Mouse (Mus musculus) midbrain, embryonic 15.5 days (tissue): ENCODE data around the gene Ccl28. TPM values are rescaled to one million over a fixed set of nuclear protein-coding genes. Genes with fewer than 3 reads are reported as not detected.
"Not testable (repeated sequence)": the region's sequence is repeated elsewhere in the genome, so short reads cannot be mapped to it uniquely, and the experiment has no call there.

Source experiments
- ATAC-seq: fragments of 200-750 bp; cut with Nextera tagmentation; replicated peaks from 2 replicates; pipeline ENCODE4 v1.8.0; 2017; ENCODE audit warnings: moderate TSS enrichment
- H3K27ac ChIP-seq: fragments of 300-500 bp; sonication (generic); 2 replicates; pipeline ENCODE4 v1.5.1; 2015; ENCODE audit warnings: mild to moderate bottlenecking, inconsistent platforms
- H3K27me3 ChIP-seq: fragments of 300-500 bp; sonication (generic); replicated peaks from 2 replicates; pipeline ENCODE4 v1.6.1; 2015; ENCODE audit warnings: inconsistent platforms
- H3K36me3 ChIP-seq: fragments of 300-500 bp; sonication (generic); replicated peaks from 2 replicates; pipeline ENCODE4 v1.6.1; 2015; ENCODE audit warnings: inconsistent platforms
- H3K4me1 ChIP-seq: fragments of 300-500 bp; sonication (generic); 2 replicates; pipeline ENCODE4 v1.6.1; 2015; ENCODE audit warnings: inconsistent platforms
- H3K4me2 ChIP-seq: fragments of 300-500 bp; sonication (generic); 2 replicates; pipeline ENCODE4 v1.6.1; 2015; ENCODE audit warnings: inconsistent platforms, mild to moderate bottlenecking, moderate library complexity
- H3K4me3 ChIP-seq: fragments of 300-500 bp; sonication (generic); 2 replicates; pipeline ENCODE4 v1.5.1; 2015; ENCODE audit warnings: mild to moderate bottlenecking, inconsistent platforms
- H3K9ac ChIP-seq: fragments of 300-500 bp; sonication (generic); 2 replicates; pipeline ENCODE4 v1.6.1; 2015; ENCODE audit warnings: mild to moderate bottlenecking, inconsistent platforms
- H3K9me3 ChIP-seq: fragments of 300-500 bp; sonication (generic); 2 replicates; pipeline ENCODE4 v1.6.1; 2016; ENCODE audit warnings: inconsistent platforms
- WGBS: fragments of 180-500 bp; shearing (Covaris S2); methylation state at CpG from one replicate; pipeline ENCODE4 v1.1.7; 2015; ENCODE audit warnings: mixed read lengths; 5-methylcytosine and 5-hydroxymethylcytosine counted together
- polyA plus RNA-seq: library from polyadenylated mRNA; unstranded; fragments of >200 nt; fragmentation: Nextera tagmentation; extraction: Ambion mirVana; gene quantifications from 2 replicates; pipeline ENCODE4 v1.2.1, GENCODE M21; 2015

The Ccl28 gene
- polyA plus RNA-seq, 1 experiment from 2014 or later: 0.37 TPM

GRCm38 (mm10) chr13:119654734-119655133, 31.1 kb downstream of the Ccl28 start:
- WGBS: 87% methylated on average over 2 of the region's 2 CpGs
- Histone ChIP-seq H3K9ac (no peak overlapping the region), H3K4me2 (no peak overlapping the region), H3K4me3 (no peak overlapping the region), H3K9me3 (no peaks in the 10 kb centered on the region), H3K27ac (no peak overlapping the region), H3K36me3 (no peaks in the 10 kb centered on the region), H3K27me3 (no peaks in the 10 kb centered on the region), H3K4me1 (no peaks in the 10 kb centered on the region)
- ATAC-seq: no peak

- Histone ChIP-seq H3K9me3 (no peaks in the 10 kb centered on the region), H3K27ac (no peak overlapping the region), H3K36me3 (no peaks in the 10 kb centered on the region), H3K9ac (no peak overlapping the region), H3K4me3 (no peak overlapping the region), H3K4me2 (no peak overlapping the region), H3K4me1 (no peaks in the 10 kb centered on the region), H3K27me3 (no peaks in the 10 kb centered on the region)
- ATAC-seq: no peak
- WGBS: 79% methylated on average over 2 of the region's 2 CpGs
Measured at GRCm38 (mm10) chr13:119656246-119656645, 32.6 kb downstream of the Ccl28 start.

- 86% methylated on average over 6 of the region's 6 CpGs for WGBS
- Histone ChIP-seq H3K4me1 (no peaks in the 10 kb centered on the region), H3K9me3 (no peaks in the 10 kb centered on the region), H3K4me3 (no peak overlapping the region), H3K27ac (no peak overlapping the region), H3K36me3 (no peaks in the 10 kb centered on the region), H3K9ac (no peak overlapping the region), H3K27me3 (no peaks in the 10 kb centered on the region), H3K4me2 (no peak overlapping the region)
- no peak for ATAC-seq
Measured at GRCm38 (mm10) chr13:119656846-119657416, 33.3 kb downstream of the Ccl28 start.

- H3K27me3 ChIP-seq, H3K4me3 ChIP-seq, H3K4me1 ChIP-seq, H3K27ac ChIP-seq, H3K9ac ChIP-seq, H3K4me2 ChIP-seq, H3K9me3 ChIP-seq, H3K36me3 ChIP-seq: not testable (repeated sequence)
- WGBS: 34% methylated on average over 7 of the region's 9 CpGs
- peak; percentile 33; the same call in 1 of the 2 replicates for ATAC-seq
Measured at GRCm38 (mm10) chr13:119661420-119661819, 37.8 kb downstream of the Ccl28 start.

- Histone ChIP-seq H3K9ac (no peak overlapping the region), H3K4me1 (no peaks in the 10 kb centered on the region), H3K4me2 (no peak overlapping the region), H3K27me3 (no peaks in the 10 kb centered on the region), H3K36me3 (no peaks in the 10 kb centered on the region), H3K9me3 (no peaks in the 10 kb centered on the region), H3K4me3 (no peak overlapping the region), H3K27ac (no peak overlapping the region)
- no peak for ATAC-seq
- WGBS: 94% methylated on average over 8 of the region's 8 CpGs
Measured at GRCm38 (mm10) chr13:119678794-119679193, 55.2 kb downstream of the Ccl28 start.

- H3K4me2 ChIP-seq: no peak overlapping the region
Measured at GRCm38 (mm10) chr13:119679721-119680120, 56.1 kb downstream of the Ccl28 start.

GRCm38 (mm10) chr13:119681161-119681560, 57.5 kb downstream of the Ccl28 start:
- H3K4me1 ChIP-seq: no peaks in the 10 kb centered on the region
- H3K36me3 ChIP-seq: no peaks in the 10 kb centered on the region
- no peaks in the 10 kb centered on the region for H3K9me3 ChIP-seq
- H3K27me3 ChIP-seq: no peaks in the 10 kb centered on the region
- no peak overlapping the region for H3K9ac ChIP-seq
- no peak overlapping the region for H3K4me2 ChIP-seq
- no peak overlapping the region for H3K27ac ChIP-seq
- 67% methylated on average over 3 of the region's 3 CpGs for WGBS
- no peak overlapping the region for H3K4me3 ChIP-seq
- no peak for ATAC-seq

More at GRCm38 (mm10) chr13:119679721-119680120, 56.1 kb downstream of the Ccl28 start:
- Histone ChIP-seq H3K36me3 (no peaks in the 10 kb centered on the region), H3K27me3 (no peaks in the 10 kb centered on the region), H3K4me1 (no peaks in the 10 kb centered on the region), H3K9me3 (no peaks in the 10 kb centered on the region), H3K4me3 (no peak overlapping the region), H3K27ac (no peak overlapping the region), H3K9ac (no peak overlapping the region)
- ATAC-seq: no peak
- 85% methylated on average over 2 of the region's 2 CpGs for WGBS

GRCm38 (mm10) chr13:119684416-119685177, 61.0 kb downstream of the Ccl28 start:
- Histone ChIP-seq H3K4me3 (no peak overlapping the region), H3K36me3 (no peaks in the 10 kb centered on the region), H3K27me3 (no peaks in the 10 kb centered on the region), H3K4me1 (peaks cover 14% of the 10 kb centered on the region), H3K27ac (no peak overlapping the region), H3K9ac (no peak overlapping the region), H3K4me2 (no peak overlapping the region), H3K9me3 (no peaks in the 10 kb centered on the region)
- 89% methylated on average over 11 of the region's 11 CpGs for WGBS
- no peak for ATAC-seq

GRCm38 (mm10) chr13:119689709-119690038, 66.1 kb downstream of the Ccl28 start:
- Histone ChIP-seq H3K4me3 (peak overlapping the region; percentile 83), H3K9me3 (no peaks in the 10 kb centered on the region), H3K36me3 (no peaks in the 10 kb centered on the region), H3K9ac (no peak overlapping the region), H3K4me1 (peaks cover 40% of the 10 kb centered on the region), H3K27me3 (no peaks in the 10 kb centered on the region), H3K4me2 (peak overlapping the region; percentile 45), H3K27ac (peak overlapping the region; percentile 90)
- 3% methylated on average over 5 of the region's 5 CpGs for WGBS
- no peak for ATAC-seq

- Histone ChIP-seq H3K9ac (peak within 1 kb of the TSS; percentile 97), H3K27ac (peak within 1 kb of the TSS; percentile 99), H3K9me3 (no peaks in the 10 kb centered on the region), H3K4me2 (peak within 1 kb of the TSS; percentile 60), H3K4me1 (peaks cover 44% of the 10 kb centered on the region), H3K27me3 (no peaks in the 10 kb centered on the region), H3K36me3 (no peaks in the 10 kb centered on the region), H3K4me3 (peak within 1 kb of the TSS; percentile 83)
- WGBS: 1% methylated on average over 59 of the region's 59 CpGs
- ATAC-seq: peak; percentile 99
Measured at GRCm38 (mm10) chr13:119690039-119690728, 66.6 kb downstream of the Ccl28 start, which contains the start of gene Hmgcs1. Hmgcs1 (plus strand) TSS chr13:119690379.

GRCm38 (mm10) chr13:119690876-119691620, 67.4 kb downstream of the Ccl28 start:
- WGBS: 1% methylated on average over 7 of the region's 7 CpGs
- Histone ChIP-seq H3K4me3 (peak overlapping the region; percentile 83), H3K27me3 (no peaks in the 10 kb centered on the region), H3K4me1 (peaks cover 50% of the 10 kb centered on the region), H3K27ac (peak overlapping the region; percentile 99), H3K36me3 (no peaks in the 10 kb centered on the region), H3K9me3 (no peaks in the 10 kb centered on the region), H3K4me2 (peak overlapping the region; percentile 60), H3K9ac (peak overlapping the region; percentile 97)
- ATAC-seq: no peak

- ATAC-seq, H3K27me3 ChIP-seq, H3K9me3 ChIP-seq, H3K27ac ChIP-seq, H3K9ac ChIP-seq, H3K36me3 ChIP-seq: not testable (repeated sequence)
- peak overlapping the region; percentile 83 for H3K4me3 ChIP-seq
- peaks cover 59% of the 10 kb centered on the region for H3K4me1 ChIP-seq
- H3K4me2 ChIP-seq: peak overlapping the region; percentile 60
- whole genome bisulfite sequencing: 61% methylated on average over 3 of the region's 3 CpGs
Measured at GRCm38 (mm10) chr13:119691958-119692357, 68.3 kb downstream of the Ccl28 start.
